In genomic region chr2:54567186-54567585, GRCm38 (mm10) we compare ENCODE assay signal across 13 mouse cellular contexts.
DNase-seq lines count a peak whose midpoint lies in the region.
"Had no signal": no experiment of that assay in that cellular context is flagged by ENCODE, and none has a peak within 500 bp of the region (broad histone marks: within the 10 kb centered on the region; RNA-seq: fewer than 3 reads in every experiment).

No protein-coding gene starts in this region.

- DNase-seq in 3T3-L1 (ENCODE audit: low read depth, low spot score) (peak; percentile 52), NIH3T3 (ENCODE audit: low read depth) (peak; percentile 36)
- peak; percentile 32 for DNase-seq in brain, adult 2 months (ENCODE audit: low read depth, low spot score)
- DNase-seq in cerebellum, adult 9-11 months: no peak
- no peak for DNase-seq in cerebellum, adult 11 months
- DNase-seq in spleen, postnatal 10 days (ENCODE audit: low spot score in 2 of 2): no peak
- DNase-seq: adrenal gland, postnatal 14 days; cerebellum, adult 11-12 months; cerebellum, adult 9-10 months; cerebellum, postnatal 14 days; cerebellum, postnatal 36 days; embryo, embryonic 11 days; forebrain, postnatal 0 days had no signal

Comparison
In these comparisons a context has a peak if more than half of its experiments do, and no peak if none do; other contexts are left out.
1. DNase-seq: peak in 3T3-L1 (single experiment), NIH3T3 (single experiment) and brain, adult 2 months (single experiment); none in cerebellum, adult 9-11 months (single experiment), cerebellum, adult 11 months (single experiment) and spleen, postnatal 10 days (0 of 2).